Mouse (Mus musculus): ENCODE data around the gene Cdc27. TPM values are rescaled to one million over a fixed set of nuclear protein-coding genes. Genes with fewer than 3 reads are reported as not detected.

Gene Cdc27
- polyA plus RNA-seq (2012; rRNA removed) = 27.1 and 30.5 TPM in 2 replicates
- polyA plus RNA-seq (2014; fragmentation: Nextera tagmentation; extraction: Ambion mirVana) = 43.0 and 43.4 TPM in 2 replicates

DNA sequence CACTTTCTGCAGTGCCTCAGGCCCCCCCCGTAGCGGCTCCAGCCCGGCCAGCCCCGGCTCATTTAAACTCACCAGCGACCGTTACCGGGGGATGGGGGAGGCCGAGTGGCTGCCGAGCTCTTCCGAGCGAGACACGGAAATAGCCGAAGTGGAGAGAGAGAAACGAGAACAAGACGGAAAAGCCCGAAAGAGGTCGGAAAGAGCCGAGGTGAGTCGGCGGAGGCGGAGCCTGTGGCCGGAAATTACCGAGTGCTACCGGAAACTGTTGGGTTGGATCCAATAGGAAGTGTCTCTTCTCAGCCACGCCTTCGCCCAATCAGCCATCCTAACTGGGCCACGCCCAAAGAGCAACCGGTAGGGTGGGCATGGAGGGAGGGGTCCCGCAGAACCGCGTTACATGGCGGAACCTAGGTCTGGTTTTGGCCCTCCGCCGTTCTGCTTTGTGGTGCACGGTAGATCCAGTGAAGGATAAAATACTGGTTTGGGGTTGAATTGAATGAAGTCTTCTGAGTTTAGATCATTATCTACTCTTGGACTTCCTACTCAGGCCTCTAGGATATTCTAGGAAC is at the start of gene Cdc27, which contains the start of gene Myl4:
Cdc27 (minus strand) TSS at position 215 of the 569 bp plus-strand sequence.
Myl4 (plus strand) TSS at position 258 of the 569 bp plus-strand sequence.
- H3K4me1 ChIP-seq (ENCODE audit: control insufficient read depth, insufficient read depth, low read length) = peaks cover 8% of the 10 kb centered on the region

GRCm38 (mm10) chr11:104599265-104599945 is 49.0 kb upstream of the Cdc27 start:
- 88% methylated on average over 13 of the region's 13 CpGs for WGBS
- Histone ChIP-seq H3K4me2 (replicated peaks; ENCODE audit: low read depth, low read length, severe bottlenecking) (no peak overlapping the region), H3K4me3 (replicated peaks; ENCODE audit: low read length) (no peak overlapping the region), H3K27ac (replicated peaks; ENCODE audit: low read depth, low read length) (no peak overlapping the region), H3K9ac (ENCODE audit: low read depth, low read length, severe bottlenecking) (no peak overlapping the region), H3K27me3 (ENCODE audit: control insufficient read depth, insufficient read depth, low read length) (no peaks in the 10 kb centered on the region), H3K9me3 (ENCODE audit: control insufficient read depth, low read length) (no peaks in the 10 kb centered on the region), H3K36me3 (ENCODE audit: control insufficient read depth, insufficient read depth, low read length) (no peaks in the 10 kb centered on the region), H3K4me1 (ENCODE audit: control insufficient read depth, insufficient read depth, low read length) (no peaks in the 10 kb centered on the region)
- ATAC-seq (ENCODE audit: low FRiP score, low read depth) (no peak), DNase-seq (ENCODE audit: low spot score) (no peak)
- no peak for TF ChIP-seq POLR2A (IDR thresholded peaks at IDR 0.05; ENCODE audit: borderline replicate concordance, extremely low read depth, insufficient read depth, insufficient read length)

More for the DNA sequence above, at the start of gene Cdc27, which contains the start of gene Myl4:
- TF ChIP-seq POLR2A (IDR thresholded peaks at IDR 0.05; ENCODE audit: borderline replicate concordance, extremely low read depth, insufficient read depth, insufficient read length) = peak; percentile 89; the same call in 1 of the 2 replicates
- Histone ChIP-seq H3K4me2 (replicated peaks; ENCODE audit: low read depth, low read length, severe bottlenecking) (peak within 1 kb of the TSS; percentile 71), H3K4me3 (replicated peaks; ENCODE audit: low read length) (peak within 1 kb of the TSS; percentile 87), H3K27ac (replicated peaks; ENCODE audit: low read depth, low read length) (peak within 1 kb of the TSS; percentile 92), H3K9me3 (ENCODE audit: control insufficient read depth, low read length) (no peaks in the 10 kb centered on the region), H3K27me3 (ENCODE audit: control insufficient read depth, insufficient read depth, low read length) (no peaks in the 10 kb centered on the region), H3K9ac (ENCODE audit: low read depth, low read length, severe bottlenecking) (peak within 1 kb of the TSS; percentile 100), H3K36me3 (ENCODE audit: control insufficient read depth, insufficient read depth, low read length) (peaks cover 3% of the 10 kb centered on the region; the same call in 1 of the 2 replicates)
- peak; percentile 96 for ATAC-seq (ENCODE audit: low FRiP score, low read depth)
- WGBS = under 1% methylated on average over 35 of the region's 35 CpGs
- DNase-seq (ENCODE audit: low spot score) = peak; percentile 99

DNA sequence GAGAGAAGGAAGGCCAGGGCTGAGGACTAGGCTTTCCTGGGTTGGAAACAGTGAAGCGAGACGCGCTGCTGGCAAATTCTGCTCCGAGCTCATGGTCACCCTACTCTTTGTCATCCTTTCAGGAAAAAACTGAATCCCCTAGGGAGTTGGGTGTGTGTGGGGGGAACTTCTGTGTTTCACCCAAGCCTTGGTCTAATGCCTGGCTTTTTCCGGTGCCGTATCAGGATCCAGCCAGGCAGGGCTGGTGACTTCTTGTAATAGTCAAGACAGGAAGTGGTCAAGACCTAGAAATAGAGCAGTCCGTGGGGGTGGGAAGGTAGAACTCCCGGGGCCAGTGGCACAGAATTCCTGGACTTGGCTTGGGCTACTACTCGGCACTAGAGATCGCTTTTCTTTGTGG is 45.9 kb upstream of the Cdc27 start:
- Histone ChIP-seq H3K36me3 (ENCODE audit: control insufficient read depth, insufficient read depth, low read length) (no peaks in the 10 kb centered on the region), H3K4me2 (replicated peaks; ENCODE audit: low read depth, low read length, severe bottlenecking) (no peak overlapping the region), H3K9ac (ENCODE audit: low read depth, low read length, severe bottlenecking) (no peak overlapping the region), H3K27me3 (ENCODE audit: control insufficient read depth, insufficient read depth, low read length) (no peaks in the 10 kb centered on the region), H3K4me1 (ENCODE audit: control insufficient read depth, insufficient read depth, low read length) (no peaks in the 10 kb centered on the region), H3K4me3 (replicated peaks; ENCODE audit: low read length) (no peak overlapping the region), H3K27ac (replicated peaks; ENCODE audit: low read depth, low read length) (no peak overlapping the region), H3K9me3 (ENCODE audit: control insufficient read depth, low read length) (no peaks in the 10 kb centered on the region)
- no peak for TF ChIP-seq POLR2A (IDR thresholded peaks at IDR 0.05; ENCODE audit: borderline replicate concordance, extremely low read depth, insufficient read depth, insufficient read length)
- ATAC-seq (ENCODE audit: low FRiP score, low read depth) (no peak), DNase-seq (ENCODE audit: low spot score) (no peak)
- WGBS = 73% methylated on average over 10 of the region's 10 CpGs

DNA sequence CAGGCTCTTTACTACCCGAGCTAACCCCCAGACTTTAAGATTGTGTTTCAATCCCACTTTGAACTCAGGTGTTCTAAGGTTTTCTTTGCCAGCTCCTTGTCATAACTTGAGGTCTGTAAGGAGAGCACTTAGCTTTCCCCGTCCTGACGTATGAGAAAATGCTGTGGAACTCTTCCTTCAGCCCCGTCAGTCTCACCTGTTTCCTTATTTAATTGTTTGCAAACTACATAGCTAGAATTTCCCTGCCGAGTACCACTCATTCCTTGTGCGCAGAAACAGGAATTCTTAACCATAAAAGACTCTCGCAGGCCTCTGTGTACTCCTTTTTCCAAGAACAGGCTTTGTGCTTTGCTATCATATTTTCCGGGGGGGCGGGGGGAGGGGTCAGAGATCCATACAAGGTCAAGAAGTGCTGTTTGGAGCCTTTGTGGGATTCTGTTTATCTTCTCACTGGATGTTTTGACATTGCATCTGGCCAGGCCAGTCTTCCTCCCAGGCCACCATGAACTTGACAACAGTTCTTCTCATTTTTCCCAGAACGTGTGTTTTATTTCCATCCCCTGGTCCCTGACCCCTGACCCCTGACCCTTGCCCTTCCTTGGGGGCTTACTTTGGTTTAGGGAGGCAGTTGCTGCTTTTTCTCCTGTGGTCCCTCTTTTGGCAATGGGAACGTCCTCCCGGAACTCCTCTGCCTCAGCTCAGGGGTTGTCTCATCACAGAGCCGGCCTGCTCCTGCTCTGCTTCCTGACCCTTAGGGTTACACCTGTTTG is 41.8 kb upstream of the Cdc27 start:
- H3K27ac ChIP-seq (replicated peaks; ENCODE audit: low read depth, low read length) = no peak overlapping the region
- no peak for DNase-seq (ENCODE audit: low spot score)
- no peaks in the 10 kb centered on the region for H3K36me3 ChIP-seq (ENCODE audit: control insufficient read depth, insufficient read depth, low read length)
- H3K9me3 ChIP-seq (ENCODE audit: control insufficient read depth, low read length) = no peaks in the 10 kb centered on the region
- H3K4me1 ChIP-seq (ENCODE audit: control insufficient read depth, insufficient read depth, low read length) = no peaks in the 10 kb centered on the region
- H3K4me3 ChIP-seq (replicated peaks; ENCODE audit: low read length) = no peak overlapping the region
- no peak overlapping the region for H3K4me2 ChIP-seq (replicated peaks; ENCODE audit: low read depth, low read length, severe bottlenecking)
- H3K27me3 ChIP-seq (ENCODE audit: control insufficient read depth, insufficient read depth, low read length) = no peaks in the 10 kb centered on the region
- TF ChIP-seq POLR2A (IDR thresholded peaks at IDR 0.05; ENCODE audit: borderline replicate concordance, extremely low read depth, insufficient read depth, insufficient read length) = no peak
- H3K9ac ChIP-seq (ENCODE audit: low read depth, low read length, severe bottlenecking) = no peak overlapping the region
- WGBS = 71% methylated on average over 13 of the region's 13 CpGs
- ATAC-seq (ENCODE audit: low FRiP score, low read depth) = no peak

DNA sequence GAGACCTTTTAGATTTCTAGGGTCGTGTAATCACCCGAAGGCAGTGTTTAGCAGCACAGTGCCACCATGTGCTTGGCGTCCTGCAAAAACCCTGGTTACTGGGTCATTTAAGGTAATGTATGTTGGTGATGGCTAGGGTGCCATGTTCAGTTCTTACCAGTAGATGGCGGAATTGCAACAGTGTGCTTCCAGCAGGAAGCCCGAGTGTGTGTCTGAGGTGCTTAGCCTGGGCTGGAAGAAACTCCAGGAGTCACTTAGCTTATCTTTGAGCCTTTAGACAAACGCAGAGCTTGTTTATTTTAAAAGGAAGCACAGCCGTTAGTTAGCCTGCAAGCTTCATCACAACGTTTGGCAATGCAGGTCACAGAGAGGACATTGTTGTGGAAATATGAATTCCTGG is 39.7 kb upstream of the Cdc27 start:
- Histone ChIP-seq H3K36me3 (ENCODE audit: control insufficient read depth, insufficient read depth, low read length) (no peaks in the 10 kb centered on the region), H3K4me3 (replicated peaks; ENCODE audit: low read length) (no peak overlapping the region), H3K27me3 (ENCODE audit: control insufficient read depth, insufficient read depth, low read length) (no peaks in the 10 kb centered on the region), H3K27ac (replicated peaks; ENCODE audit: low read depth, low read length) (no peak overlapping the region), H3K9me3 (ENCODE audit: control insufficient read depth, low read length) (no peaks in the 10 kb centered on the region), H3K4me2 (replicated peaks; ENCODE audit: low read depth, low read length, severe bottlenecking) (no peak overlapping the region), H3K4me1 (ENCODE audit: control insufficient read depth, insufficient read depth, low read length) (no peaks in the 10 kb centered on the region), H3K9ac (ENCODE audit: low read depth, low read length, severe bottlenecking) (no peak overlapping the region)
- no peak for TF ChIP-seq POLR2A (IDR thresholded peaks at IDR 0.05; ENCODE audit: borderline replicate concordance, extremely low read depth, insufficient read depth, insufficient read length)
- peak; percentile 75; the same call in 1 of the 2 replicates for ATAC-seq (ENCODE audit: low FRiP score, low read depth)
- WGBS = under 1% methylated on average over 8 of the region's 8 CpGs
- peak; percentile 83 for DNase-seq (ENCODE audit: low spot score)

Measured in limb, embryonic 14.5 days (tissue).